ENCODE assay signal across 17 mouse cellular contexts in genomic region chr5:122110625-122111024, GRCm38 (mm10). TPM values are rescaled to one million over a fixed set of nuclear protein-coding genes. Genes with fewer than 3 reads are reported as not detected.
"Had no signal": no experiment of that assay in that cellular context is flagged by ENCODE, and none has a peak within 500 bp of the region (broad histone marks: within the 10 kb centered on the region; RNA-seq: fewer than 3 reads in every experiment).

No protein-coding gene starts in this region.

- H3K9ac ChIP-seq: limb, embryonic 15.5 days; liver, embryonic 12.5 days; lung, embryonic 14.5 days; midbrain, embryonic 12.5 days; neural tube, embryonic 13.5 days had no signal

- H3K27me3 ChIP-seq: limb, embryonic 15.5 days; midbrain, embryonic 12.5 days; neural tube, embryonic 13.5 days had no signal

- ATAC-seq: liver, embryonic 12.5 days; midbrain, embryonic 16.5 days had no signal

- H3K4me1 ChIP-seq: liver, embryonic 12.5 days; midbrain, embryonic 12.5 days; neural tube, embryonic 13.5 days had no signal

- H3K4me2 ChIP-seq: limb, embryonic 15.5 days; liver, embryonic 12.5 days; lung, embryonic 14.5 days; midbrain, embryonic 12.5 days; neural tube, embryonic 13.5 days had no signal

- H3K27ac ChIP-seq: limb, embryonic 15.5 days; liver, embryonic 12.5 days; midbrain, embryonic 12.5 days; neural tube, embryonic 13.5 days had no signal

- H3K9me3 ChIP-seq: limb, embryonic 15.5 days; liver, embryonic 12.5 days; midbrain, embryonic 12.5 days; neural tube, embryonic 13.5 days had no signal

- H3K4me3 ChIP-seq: limb, embryonic 15.5 days; liver, embryonic 12.5 days; midbrain, embryonic 12.5 days; neural tube, embryonic 13.5 days had no signal

- DNase-seq: kidney, postnatal 25 days; layer of hippocampus, postnatal 36 days; lung, postnatal 10 days; lung, postnatal 4 days; right cerebral cortex, postnatal 14 days; thymus, postnatal 36 days had no signal

- H3K36me3 ChIP-seq: limb, embryonic 15.5 days; liver, embryonic 12.5 days; midbrain, embryonic 12.5 days; neural tube, embryonic 13.5 days had no signal

RNA-seq across cellular contexts. Expression of gene Myl2, which starts 9.9 kb away (rescaled TPM):
- total RNA-seq: left cerebral cortex, postnatal 25 days had no signal
- polyA plus RNA-seq: small intestine, adult 2 months had no signal

RNA-seq across cellular contexts. Expression of gene Ccdc63, which starts 30.0 kb away (rescaled TPM):
- polyA plus RNA-seq: limb, embryonic 11.5 days; liver, embryonic 12.5 days; liver, embryonic 16.5 days; midbrain, embryonic 12.5 days; stomach, embryonic 16.5 days had no signal
